Mouse (Mus musculus): Measurements from ENCODE around the gene Pbdc1. TPM values are rescaled to one million over a fixed set of nuclear protein-coding genes. Genes with fewer than 3 reads are reported as not detected.
"Not testable (repeated sequence)": the region's sequence is repeated elsewhere in the genome, so short reads cannot be mapped to it uniquely, and the experiment has no call there.

Pbdc1 gene
- polyA plus RNA-seq, 1 experiment from 2014 or later, result 63.8 TPM

DNA sequence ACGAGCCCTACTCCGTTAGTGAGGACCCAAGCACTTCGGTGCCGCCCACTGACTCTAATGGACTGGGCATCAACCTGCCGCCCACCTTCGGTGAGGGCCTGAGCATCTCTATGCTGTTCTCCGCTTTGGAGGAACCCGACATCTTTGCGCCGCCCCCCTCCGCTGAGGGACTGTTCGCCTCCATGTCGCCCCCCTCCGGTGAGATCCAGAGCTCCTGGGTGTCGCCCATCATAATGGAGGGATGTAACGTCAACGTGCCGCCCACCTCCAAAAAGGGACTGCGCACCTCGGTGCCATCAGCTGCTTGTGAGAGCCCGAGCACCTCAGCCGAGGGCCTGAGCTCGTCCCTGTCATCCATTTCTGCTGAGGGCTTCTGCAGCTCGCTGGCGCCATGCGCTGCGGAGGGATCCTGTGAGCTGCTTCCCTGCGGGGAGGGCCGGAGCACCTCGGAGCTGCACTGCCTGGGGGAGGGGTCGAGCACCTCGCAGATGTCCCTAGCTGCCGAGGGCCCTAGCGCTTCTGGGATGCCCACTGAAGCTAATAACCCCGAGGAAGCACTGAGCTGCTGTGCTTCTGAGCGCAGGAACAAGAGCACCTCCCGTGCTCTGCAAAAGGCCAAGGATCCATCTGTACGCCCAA is 41.8 kb downstream of the Pbdc1 start:
- 0 out of 2 replicates have a peak overlapping the region, but pooled peaks have one; percentile 34 for H3K9ac ChIP-seq
- peak overlapping the region; percentile 56 for H3K4me3 ChIP-seq (replicated peaks)
- peaks cover 10% of the 10 kb centered on the region; the same call in 1 of the 2 replicates for H3K27me3 ChIP-seq (replicated peaks)
- H3K36me3 ChIP-seq, result no peaks in the 10 kb centered on the region
- no peaks in the 10 kb centered on the region for H3K9me3 ChIP-seq
- no peaks in the 10 kb centered on the region for H3K4me1 ChIP-seq
- peak; percentile 48 for ATAC-seq (ENCODE audit: insufficient read depth, low FRiP score, low read depth)
- no peak overlapping the region for H3K27ac ChIP-seq
- WGBS, result 23% methylated on average over 34 of the region's 38 CpGs
- peak overlapping the region; percentile 83 for H3K4me2 ChIP-seq

- Histone ChIP-seq H3K9me3 (no peaks in the 10 kb centered on the region), H3K27me3 (replicated peaks) (peaks cover 10% of the 10 kb centered on the region; the same call in 1 of the 2 replicates), H3K36me3 (no peaks in the 10 kb centered on the region), H3K4me3 (replicated peaks) (no peak overlapping the region), H3K27ac (no peak overlapping the region), H3K4me1 (no peaks in the 10 kb centered on the region), H3K9ac (no peak overlapping the region), H3K4me2 (no peak overlapping the region)
- ATAC-seq (ENCODE audit: insufficient read depth, low FRiP score, low read depth), result no peak
- 5% methylated on average over 2 of the region's 3 CpGs for WGBS
These were observed 45.3 kb downstream of the Pbdc1 start for GRCm38 (mm10) chrX:105124903-105125302.

- Histone ChIP-seq H3K9ac (no peak overlapping the region), H3K4me1 (no peaks in the 10 kb centered on the region), H3K27me3 (replicated peaks) (0 out of 2 replicates have a peak, but pooled peaks cover 2% of the 10 kb centered on the region), H3K4me3 (replicated peaks) (no peak overlapping the region), H3K27ac (no peak overlapping the region), H3K36me3 (no peaks in the 10 kb centered on the region), H3K9me3 (no peaks in the 10 kb centered on the region), H3K4me2 (peak overlapping the region; percentile 37; the same call in 1 of the 2 replicates)
- 40% methylated on average over 13 of the region's 26 CpGs for WGBS
- no peak for ATAC-seq (ENCODE audit: insufficient read depth, low FRiP score, low read depth)
These were observed 72.4 kb downstream of the Pbdc1 start for GRCm38 (mm10) chrX:105151872-105152461.

GRCm38 (mm10) chrX:105165007-105165406 is 85.5 kb downstream of the Pbdc1 start:
- WGBS, result 64% methylated on average over 6 of the region's 6 CpGs
- not testable (repeated sequence) for H3K9ac ChIP-seq; H3K9me3 ChIP-seq; H3K4me3 ChIP-seq (replicated peaks); H3K27ac ChIP-seq; H3K4me1 ChIP-seq; H3K36me3 ChIP-seq; H3K4me2 ChIP-seq; ATAC-seq (ENCODE audit: insufficient read depth, low FRiP score, low read depth); H3K27me3 ChIP-seq (replicated peaks)

Other genes starting within 250 kb of the Pbdc1 start
- gene Magee2, start 222.5 kb upstream of the Pbdc1 start, polyA plus RNA-seq (2015; fragmentation: Nextera tagmentation; extraction: Ambion mirVana), result 2.4 and 2.5 TPM in 2 replicates
- gene Magee1, start 40.6 kb downstream of the Pbdc1 start, polyA plus RNA-seq (2015; fragmentation: Nextera tagmentation; extraction: Ambion mirVana), result 22.2 and 22.4 TPM in 2 replicates